Mouse (Mus musculus) retina, embryonic 14.5 days (tissue): ENCODE results near the gene Adtrp.

Source experiments
- DNase-seq: peaks from one replicate; pipeline ENCODE4 v3.0.0-alpha.2; 2015; ENCODE audit warnings: low spot score

Adtrp gene

GRCm38 (mm10) chr13:41828296-41828754, 19.2 kb downstream of the Adtrp start:
- no peak for DNase-seq

- DNase-seq: no peak
Observed at GRCm38 (mm10) chr13:41827581-41827980, 19.9 kb downstream of the Adtrp start.

- no peak for DNase-seq
Observed at GRCm38 (mm10) chr13:41825379-41825966, 22.0 kb downstream of the Adtrp start.

- no peak for DNase-seq
Observed at GRCm38 (mm10) chr13:41823077-41823476, 24.4 kb downstream of the Adtrp start.

GRCm38 (mm10) chr13:41822617-41823016, 24.9 kb downstream of the Adtrp start:
- no peak for DNase-seq

GRCm38 (mm10) chr13:41822091-41822490, 25.4 kb downstream of the Adtrp start:
- DNase-seq: no peak

- no peak for DNase-seq
Observed at GRCm38 (mm10) chr13:41820947-41821346, 26.5 kb downstream of the Adtrp start.

- DNase-seq: no peak
Observed at GRCm38 (mm10) chr13:41819918-41820317, 27.6 kb downstream of the Adtrp start.

- no peak for DNase-seq
Observed at GRCm38 (mm10) chr13:41819484-41819883, 28.0 kb downstream of the Adtrp start.

GRCm38 (mm10) chr13:41817583-41817982, 29.9 kb downstream of the Adtrp start:
- no peak for DNase-seq

- no peak for DNase-seq
Observed at GRCm38 (mm10) chr13:41816643-41817042, 30.8 kb downstream of the Adtrp start.

- DNase-seq: no peak
Observed at GRCm38 (mm10) chr13:41810776-41811175, 36.7 kb downstream of the Adtrp start.

GRCm38 (mm10) chr13:41807815-41808214, 39.7 kb downstream of the Adtrp start:
- DNase-seq: no peak

- no peak for DNase-seq
Observed at GRCm38 (mm10) chr13:41807300-41807699, 40.2 kb downstream of the Adtrp start.

- DNase-seq: no peak
Observed at GRCm38 (mm10) chr13:41805138-41805820, 42.2 kb downstream of the Adtrp start.

- DNase-seq: no peak
Observed at GRCm38 (mm10) chr13:41803656-41804265, 43.7 kb downstream of the Adtrp start.

- DNase-seq: peak; percentile 50
Observed at GRCm38 (mm10) chr13:41801177-41801636, 46.3 kb downstream of the Adtrp start.

- no peak for DNase-seq
Observed at GRCm38 (mm10) chr13:41792849-41793248, 54.6 kb downstream of the Adtrp start.

- no peak for DNase-seq
Observed at GRCm38 (mm10) chr13:41787863-41788536, 59.5 kb downstream of the Adtrp start.

GRCm38 (mm10) chr13:41786640-41787039, 60.8 kb downstream of the Adtrp start:
- DNase-seq: no peak

- DNase-seq: no peak
Observed at GRCm38 (mm10) chr13:41784889-41785701, 62.4 kb downstream of the Adtrp start.

GRCm38 (mm10) chr13:41780296-41780695, 67.2 kb downstream of the Adtrp start:
- no peak for DNase-seq
